In the genomic region with DNA sequence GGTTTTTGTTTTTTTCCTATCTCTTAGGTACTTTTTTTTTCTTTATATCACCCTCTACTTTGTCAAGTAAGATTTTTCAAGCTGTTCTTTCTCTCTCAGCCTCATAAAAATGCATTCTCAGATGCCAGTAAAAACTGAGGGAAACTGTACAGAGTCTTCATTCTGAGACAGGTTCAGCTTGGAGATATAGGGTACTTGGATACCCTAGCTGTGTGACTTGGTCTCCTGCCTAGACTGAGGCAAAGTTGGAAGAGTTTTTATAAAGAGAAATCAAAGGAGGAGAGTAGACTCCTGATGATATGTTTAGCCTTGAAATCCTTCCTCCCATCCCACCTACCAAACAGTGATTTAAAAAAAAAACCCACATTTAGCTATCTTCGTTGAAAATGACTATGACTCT, we compare ENCODE assay signal across 22 mouse cellular contexts.
DNase-seq lines count a peak whose midpoint lies in the region; ATAC-seq and TF ChIP-seq lines count a peak whose summit lies in the region.
"Had no signal": no experiment of that assay in that cellular context is flagged by ENCODE, and none has a peak within 500 bp of the region (broad histone marks: within the 10 kb centered on the region; RNA-seq: fewer than 3 reads in every experiment).

No protein-coding gene starts in this region.

- no peak overlapping the region for H3K9ac ChIP-seq in forebrain, postnatal 0 days
- no peak overlapping the region for H3K9ac ChIP-seq in forebrain, embryonic 13.5 days
- H3K9ac ChIP-seq in hindbrain, embryonic 11.5 days (ENCODE audit: low read depth, low read length): no peak overlapping the region

- H3K27me3 ChIP-seq in forebrain, postnatal 0 days (ENCODE audit: insufficient read depth, low read length): no peaks in the 10 kb centered on the region
- no peaks in the 10 kb centered on the region for H3K27me3 ChIP-seq in forebrain, embryonic 13.5 days
- no peaks in the 10 kb centered on the region for H3K27me3 ChIP-seq in hindbrain, embryonic 11.5 days (ENCODE audit: control insufficient read depth, insufficient read depth, low read length)
- H3K27me3 ChIP-seq: CH12.LX, Patski had no signal

- TF ChIP-seq CTCF in forebrain, postnatal 0 days (IDR thresholded peaks at IDR 0.05; ENCODE audit: low read depth): no peak

- H3K9me3 ChIP-seq in forebrain, postnatal 0 days (ENCODE audit: low read length): no peaks in the 10 kb centered on the region
- H3K9me3 ChIP-seq in forebrain, embryonic 13.5 days (replicated peaks): no peaks in the 10 kb centered on the region
- no peaks in the 10 kb centered on the region for H3K9me3 ChIP-seq in hindbrain, embryonic 11.5 days (ENCODE audit: control insufficient read depth, low read length)

- DNase-seq in forebrain, postnatal 0 days: peak; percentile 39
- DNase-seq in frontal cortex, postnatal 10 days (ENCODE audit: low spot score in 2 of 2): no peak
- DNase-seq in brain, embryonic 18.5 days (ENCODE audit: low read depth, low spot score): peak; percentile 18
- DNase-seq in hindbrain, embryonic 11.5 days (ENCODE audit: low spot score): no peak
- DNase-seq: adrenal gland, adult 2 months; adrenal gland, adult 8-10 months; adrenal gland, postnatal 10 days; adrenal gland, postnatal 14 days; adrenal gland, postnatal 25 days; adrenal gland, postnatal 36 days; B cell, adult 2 months; cerebellum, adult 11 months; cerebellum, adult 11-12 months; cerebellum, adult 18-20 months; cerebellum, adult 2 months had no signal

- H3K36me3 ChIP-seq in forebrain, postnatal 0 days (ENCODE audit: insufficient read depth): no peaks in the 10 kb centered on the region
- no peaks in the 10 kb centered on the region for H3K36me3 ChIP-seq in forebrain, embryonic 13.5 days (ENCODE audit: poor library complexity, severe bottlenecking)
- H3K36me3 ChIP-seq in hindbrain, embryonic 11.5 days (ENCODE audit: control insufficient read depth, insufficient read depth, low read length): no peaks in the 10 kb centered on the region
- H3K36me3 ChIP-seq: G1E had no signal

- no peak overlapping the region for H3K27ac ChIP-seq in forebrain, postnatal 0 days (ENCODE audit: low read depth, low read length)
- H3K27ac ChIP-seq in forebrain, embryonic 13.5 days: no peak overlapping the region
- H3K27ac ChIP-seq in hindbrain, embryonic 11.5 days (ENCODE audit: low read depth, low read length): no peak overlapping the region

- H3K4me2 ChIP-seq in forebrain, postnatal 0 days (ENCODE audit: low read depth): no peak overlapping the region
- H3K4me2 ChIP-seq in forebrain, embryonic 13.5 days: no peak overlapping the region
- no peak overlapping the region for H3K4me2 ChIP-seq in hindbrain, embryonic 11.5 days (replicated peaks; ENCODE audit: low read depth, low read length)

- peak; percentile 65 for ATAC-seq in forebrain, postnatal 0 days
- ATAC-seq in forebrain, embryonic 13.5 days: no peak
- peak; percentile 50; the same call in 1 of the 2 replicates for ATAC-seq in frontal cortex, adult (ENCODE audit: low TSS enrichment)
- no peak for ATAC-seq in hindbrain, embryonic 11.5 days (ENCODE audit: low FRiP score)
- ATAC-seq: activated CD4-positive, CD25-positive, alpha-beta regulatory T cell, adult 4 months; CD4-positive, CD25-positive, alpha-beta regulatory T cell, adult 4 months; Patski had no signal

- WGBS in forebrain, postnatal 0 days: 76% methylated on average over 1 of the region's 1 CpGs
- 88% methylated on average over 1 of the region's 1 CpGs for WGBS in forebrain, embryonic 13.5 days
- 81% methylated on average over 1 of the region's 1 CpGs for WGBS in hindbrain, embryonic 11.5 days

- H3K4me1 ChIP-seq in forebrain, postnatal 0 days (ENCODE audit: insufficient read depth): no peaks in the 10 kb centered on the region
- no peaks in the 10 kb centered on the region for H3K4me1 ChIP-seq in forebrain, embryonic 13.5 days
- no peaks in the 10 kb centered on the region for H3K4me1 ChIP-seq in hindbrain, embryonic 11.5 days (replicated peaks; ENCODE audit: control insufficient read depth, insufficient read depth, low read length)

- no peak overlapping the region for H3K4me3 ChIP-seq in forebrain, postnatal 0 days (ENCODE audit: low read depth, low read length)
- H3K4me3 ChIP-seq in forebrain, embryonic 13.5 days: no peak overlapping the region
- no peak overlapping the region for H3K4me3 ChIP-seq in hindbrain, embryonic 11.5 days (ENCODE audit: low read depth, low read length)

Comparison
In these comparisons a context has a peak if more than half of its experiments do, and no peak if none do; other contexts are left out.
1. ATAC-seq: peak in forebrain, postnatal 0 days (single experiment) and frontal cortex, adult (single experiment); none in forebrain, embryonic 13.5 days (single experiment) and hindbrain, embryonic 11.5 days (single experiment).
2. DNase-seq: peak in forebrain, postnatal 0 days (single experiment) and brain, embryonic 18.5 days (single experiment); none in frontal cortex, postnatal 10 days (0 of 2) and hindbrain, embryonic 11.5 days (single experiment).